Mouse (Mus musculus): ENCODE data around the gene Syce3. TPM values are rescaled to one million over a fixed set of nuclear protein-coding genes. Genes with fewer than 3 reads are reported as not detected.

Gene Syce3
- polyA plus RNA-seq, 1 experiment: not detected

- Histone ChIP-seq H3K9ac (ENCODE audit: low read depth, poor library complexity, severe bottlenecking) (peak overlapping the region; percentile 62), H3K27me3 (ENCODE audit: control insufficient read depth, insufficient read depth, low read length, poor library complexity, severe bottlenecking) (no peaks in the 10 kb centered on the region), H3K27ac (ENCODE audit: insufficient read depth, low read length) (no peak overlapping the region), H3K36me3 (ENCODE audit: control insufficient read depth, insufficient read depth, low read length, poor library complexity, severe bottlenecking) (peaks cover 8% of the 10 kb centered on the region), H3K4me1 (ENCODE audit: control insufficient read depth, insufficient read depth, low read length) (peaks cover 2% of the 10 kb centered on the region), H3K4me3 (ENCODE audit: low read depth, low read length) (peak overlapping the region; percentile 79), H3K9me3 (replicated peaks; ENCODE audit: control insufficient read depth, insufficient read depth, low read length, poor library complexity, severe bottlenecking) (no peaks in the 10 kb centered on the region)
- no peak for TF ChIP-seq POLR2A (IDR thresholded peaks at IDR 0.05; ENCODE audit: insufficient read depth, low read length)
- TF ChIP-seq EP300 (IDR thresholded peaks at IDR 0.05; ENCODE audit: insufficient read depth, low read depth, low read length): no peak
- TF ChIP-seq CTCF (IDR thresholded peaks at IDR 0.05; ENCODE audit: low read depth, low read length): no peak
Observed at GRCm38 (mm10) chr15:89428136-89428790, 18.0 kb upstream of the Syce3 start.

GRCm38 (mm10) chr15:89426716-89427115 is 16.4 kb upstream of the Syce3 start:
- no peaks in the 10 kb centered on the region for H3K9me3 ChIP-seq (replicated peaks; ENCODE audit: control insufficient read depth, insufficient read depth, low read length, poor library complexity, severe bottlenecking)
- H3K4me3 ChIP-seq (ENCODE audit: low read depth, low read length): no peak overlapping the region
- no peak overlapping the region for H3K27ac ChIP-seq (ENCODE audit: insufficient read depth, low read length)
- H3K36me3 ChIP-seq (ENCODE audit: control insufficient read depth, insufficient read depth, low read length, poor library complexity, severe bottlenecking): peaks cover 8% of the 10 kb centered on the region
- H3K9ac ChIP-seq (ENCODE audit: low read depth, poor library complexity, severe bottlenecking): no peak overlapping the region
- TF ChIP-seq CTCF (IDR thresholded peaks at IDR 0.05; ENCODE audit: low read depth, low read length): no peak
- TF ChIP-seq POLR2A (IDR thresholded peaks at IDR 0.05; ENCODE audit: insufficient read depth, low read length): no peak
- no peak for TF ChIP-seq EP300 (IDR thresholded peaks at IDR 0.05; ENCODE audit: insufficient read depth, low read depth, low read length)
- no peaks in the 10 kb centered on the region for H3K27me3 ChIP-seq (ENCODE audit: control insufficient read depth, insufficient read depth, low read length, poor library complexity, severe bottlenecking)
- peaks cover 2% of the 10 kb centered on the region for H3K4me1 ChIP-seq (ENCODE audit: control insufficient read depth, insufficient read depth, low read length)

GRCm38 (mm10) chr15:89425711-89426121 is 15.4 kb upstream of the Syce3 start, which contains the start of gene Cpt1b:
TSS of gene Cpt1b (minus strand) at chr15:89425863.
- Histone ChIP-seq H3K9ac (ENCODE audit: low read depth, poor library complexity, severe bottlenecking) (peak within 1 kb of the TSS; percentile 41), H3K36me3 (ENCODE audit: control insufficient read depth, insufficient read depth, low read length, poor library complexity, severe bottlenecking) (peaks cover 8% of the 10 kb centered on the region), H3K4me3 (ENCODE audit: low read depth, low read length) (peak within 1 kb of the TSS; percentile 32), H3K27ac (ENCODE audit: insufficient read depth, low read length) (peak within 1 kb of the TSS; percentile 33), H3K9me3 (replicated peaks; ENCODE audit: control insufficient read depth, insufficient read depth, low read length, poor library complexity, severe bottlenecking) (no peaks in the 10 kb centered on the region), H3K27me3 (ENCODE audit: control insufficient read depth, insufficient read depth, low read length, poor library complexity, severe bottlenecking) (no peaks in the 10 kb centered on the region), H3K4me1 (ENCODE audit: control insufficient read depth, insufficient read depth, low read length) (peaks cover 2% of the 10 kb centered on the region)
- TF ChIP-seq EP300 (IDR thresholded peaks at IDR 0.05; ENCODE audit: insufficient read depth, low read depth, low read length) (0 out of 2 replicates have a peak, but pooled peaks have one; percentile 31), CTCF (IDR thresholded peaks at IDR 0.05; ENCODE audit: low read depth, low read length) (no peak)

- Histone ChIP-seq H3K4me3 (ENCODE audit: low read depth, low read length) (no peak overlapping the region), H3K9me3 (replicated peaks; ENCODE audit: control insufficient read depth, insufficient read depth, low read length, poor library complexity, severe bottlenecking) (no peaks in the 10 kb centered on the region), H3K4me1 (ENCODE audit: control insufficient read depth, insufficient read depth, low read length) (peaks cover 2% of the 10 kb centered on the region), H3K36me3 (ENCODE audit: control insufficient read depth, insufficient read depth, low read length, poor library complexity, severe bottlenecking) (peaks cover 8% of the 10 kb centered on the region), H3K27ac (ENCODE audit: insufficient read depth, low read length) (peak overlapping the region; percentile 30; the same call in 1 of the 2 replicates), H3K9ac (ENCODE audit: low read depth, poor library complexity, severe bottlenecking) (no peak overlapping the region), H3K27me3 (ENCODE audit: control insufficient read depth, insufficient read depth, low read length, poor library complexity, severe bottlenecking) (no peaks in the 10 kb centered on the region)
- TF ChIP-seq EP300 (IDR thresholded peaks at IDR 0.05; ENCODE audit: insufficient read depth, low read depth, low read length): no peak
Observed at GRCm38 (mm10) chr15:89424621-89425020, 14.3 kb upstream of the Syce3 start.

GRCm38 (mm10) chr15:89421938-89422337 is 11.6 kb upstream of the Syce3 start:
- Histone ChIP-seq H3K27me3 (ENCODE audit: control insufficient read depth, insufficient read depth, low read length, poor library complexity, severe bottlenecking) (no peaks in the 10 kb centered on the region), H3K27ac (ENCODE audit: insufficient read depth, low read length) (no peak overlapping the region), H3K36me3 (ENCODE audit: control insufficient read depth, insufficient read depth, low read length, poor library complexity, severe bottlenecking) (peaks cover 3% of the 10 kb centered on the region; the same call in 1 of the 2 replicates), H3K4me1 (ENCODE audit: control insufficient read depth, insufficient read depth, low read length) (peaks cover 2% of the 10 kb centered on the region), H3K9ac (ENCODE audit: low read depth, poor library complexity, severe bottlenecking) (no peak overlapping the region), H3K9me3 (replicated peaks; ENCODE audit: control insufficient read depth, insufficient read depth, low read length, poor library complexity, severe bottlenecking) (no peaks in the 10 kb centered on the region), H3K4me3 (ENCODE audit: low read depth, low read length) (no peak overlapping the region)
- TF ChIP-seq CTCF (IDR thresholded peaks at IDR 0.05; ENCODE audit: low read depth, low read length): no peak
- TF ChIP-seq POLR2A (IDR thresholded peaks at IDR 0.05; ENCODE audit: insufficient read depth, low read length): no peak
- no peak for TF ChIP-seq EP300 (IDR thresholded peaks at IDR 0.05; ENCODE audit: insufficient read depth, low read depth, low read length)

GRCm38 (mm10) chr15:89415282-89415681 is 5.0 kb upstream of the Syce3 start:
- no peak overlapping the region for H3K4me3 ChIP-seq (ENCODE audit: low read depth, low read length)
- H3K9ac ChIP-seq (ENCODE audit: low read depth, poor library complexity, severe bottlenecking): no peak overlapping the region
- no peak for TF ChIP-seq EP300 (IDR thresholded peaks at IDR 0.05; ENCODE audit: insufficient read depth, low read depth, low read length)
- TF ChIP-seq POLR2A (IDR thresholded peaks at IDR 0.05; ENCODE audit: insufficient read depth, low read length): no peak
- no peak for TF ChIP-seq CTCF (IDR thresholded peaks at IDR 0.05; ENCODE audit: low read depth, low read length)
- no peaks in the 10 kb centered on the region for H3K9me3 ChIP-seq (replicated peaks; ENCODE audit: control insufficient read depth, insufficient read depth, low read length, poor library complexity, severe bottlenecking)
- H3K27me3 ChIP-seq (ENCODE audit: control insufficient read depth, insufficient read depth, low read length, poor library complexity, severe bottlenecking): no peaks in the 10 kb centered on the region
- H3K4me1 ChIP-seq (ENCODE audit: control insufficient read depth, insufficient read depth, low read length): no peaks in the 10 kb centered on the region
- H3K36me3 ChIP-seq (ENCODE audit: control insufficient read depth, insufficient read depth, low read length, poor library complexity, severe bottlenecking): no peaks in the 10 kb centered on the region
- H3K27ac ChIP-seq (ENCODE audit: insufficient read depth, low read length): no peak overlapping the region

All from ES-Bruce4 (cell line).